Mouse (Mus musculus): ENCODE measurements at regions not wholly inside any gene's neighbourhood (a gene's known extent, or its start where the extent isn't known, plus 50 kb on each side); places are given as distances from the start of the nearest gene placed in this dataset.

DNA sequence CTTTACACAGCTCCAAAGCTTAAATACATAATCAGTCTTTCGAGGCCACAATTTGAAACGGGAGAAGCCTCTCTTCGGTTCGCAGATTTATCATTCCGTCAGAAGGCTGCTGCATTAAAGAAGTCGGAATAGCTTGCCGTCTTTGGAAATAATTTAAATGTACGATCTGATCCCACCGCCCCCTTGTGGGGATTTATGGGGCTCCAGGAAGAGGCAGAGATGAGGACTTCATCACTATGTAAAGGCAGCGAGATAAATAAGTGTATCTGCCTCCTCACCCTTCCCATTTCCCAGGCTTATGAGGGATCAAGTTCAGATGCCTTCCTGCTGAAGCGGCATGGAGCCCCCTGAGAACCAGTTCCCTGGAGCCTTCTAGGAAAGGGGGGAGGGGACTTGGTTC, 89.9 kb upstream of the Bnip2 start:
- WGBS: 8% methylated on average over 11 of the region's 11 CpGs
- peak overlapping the region; percentile 36 for H3K4me2 ChIP-seq (ENCODE audit: low read depth, low read length, poor library complexity, severe bottlenecking)
- H3K9me3 ChIP-seq (ENCODE audit: low read length): no peaks in the 10 kb centered on the region
- H3K4me1 ChIP-seq (ENCODE audit: insufficient read depth, low read length): 0 out of 2 replicates have a peak, but pooled peaks cover 2% of the 10 kb centered on the region
- no peak overlapping the region; the same call in 1 of the 2 replicates for H3K27ac ChIP-seq (ENCODE audit: low read depth, low read length)
- H3K9ac ChIP-seq (replicated peaks; ENCODE audit: low read length, poor library complexity, severe bottlenecking): no peak overlapping the region
- H3K4me3 ChIP-seq (ENCODE audit: low read depth, low read length): peak overlapping the region; percentile 5; the same call in 1 of the 2 replicates
- TF ChIP-seq CTCF (IDR thresholded peaks at IDR 0.05): peak; percentile 79
- no peaks in the 10 kb centered on the region for H3K27me3 ChIP-seq (ENCODE audit: insufficient read depth, low read length)
- DNase-seq (ENCODE audit: low spot score) (peak; percentile 77), ATAC-seq (ENCODE audit: low FRiP score) (0 out of 2 replicates have a peak, but pooled peaks have one; percentile 44)
- no peaks in the 10 kb centered on the region for H3K36me3 ChIP-seq (ENCODE audit: insufficient read depth, low read length)

- Histone ChIP-seq H3K36me3 (ENCODE audit: insufficient read depth, low read length) (no peaks in the 10 kb centered on the region), H3K4me3 (ENCODE audit: low read depth, low read length) (no peak overlapping the region), H3K4me2 (ENCODE audit: low read depth, low read length, poor library complexity, severe bottlenecking) (no peak overlapping the region), H3K4me1 (ENCODE audit: insufficient read depth, low read length) (0 out of 2 replicates have a peak, but pooled peaks cover 2% of the 10 kb centered on the region), H3K9ac (replicated peaks; ENCODE audit: low read length, poor library complexity, severe bottlenecking) (no peak overlapping the region), H3K27me3 (ENCODE audit: insufficient read depth, low read length) (no peaks in the 10 kb centered on the region), H3K27ac (ENCODE audit: low read depth, low read length) (no peak overlapping the region), H3K9me3 (ENCODE audit: low read length) (no peaks in the 10 kb centered on the region)
- DNase-seq (ENCODE audit: low spot score) (peak; percentile 13), ATAC-seq (ENCODE audit: low FRiP score) (no peak)
- no peak for TF ChIP-seq CTCF (IDR thresholded peaks at IDR 0.05)
- WGBS: 60% methylated on average over 6 of the region's 6 CpGs
Observed at GRCm38 (mm10) chr9:69900871-69901270, 88.4 kb upstream of the Bnip2 start.

- H3K9ac ChIP-seq (replicated peaks; ENCODE audit: low read length, poor library complexity, severe bottlenecking): 0 out of 2 replicates have a peak overlapping the region, but pooled peaks have one; percentile 33
- WGBS: 17% methylated on average over 21 of the region's 21 CpGs
- H3K4me3 ChIP-seq (ENCODE audit: low read depth, low read length): peak overlapping the region; percentile 2; the same call in 1 of the 2 replicates
- no peaks in the 10 kb centered on the region for H3K27me3 ChIP-seq (ENCODE audit: insufficient read depth, low read length)
- peak overlapping the region; percentile 34; the same call in 1 of the 2 replicates for H3K27ac ChIP-seq (ENCODE audit: low read depth, low read length)
- no peaks in the 10 kb centered on the region for H3K36me3 ChIP-seq (ENCODE audit: insufficient read depth, low read length)
- peak; percentile 42 for DNase-seq (ENCODE audit: low spot score)
- TF ChIP-seq CTCF (IDR thresholded peaks at IDR 0.05): peak; percentile 17; the same call in 1 of the 2 replicates
- no peaks in the 10 kb centered on the region for H3K9me3 ChIP-seq (ENCODE audit: low read length)
- peaks cover 5% of the 10 kb centered on the region; the same call in 1 of the 2 replicates for H3K4me1 ChIP-seq (ENCODE audit: insufficient read depth, low read length)
- ATAC-seq (ENCODE audit: low FRiP score): no peak; the same call in 1 of the 2 replicates
- H3K4me2 ChIP-seq (ENCODE audit: low read depth, low read length, poor library complexity, severe bottlenecking): peak overlapping the region; percentile 36
Observed at GRCm38 (mm10) chr9:69907123-69907945, 81.9 kb upstream of the Bnip2 start.

GRCm38 (mm10) chr9:69910621-69911020, 78.6 kb upstream of the Bnip2 start:
- no peaks in the 10 kb centered on the region for H3K36me3 ChIP-seq (ENCODE audit: insufficient read depth, low read length)
- H3K27me3 ChIP-seq (ENCODE audit: insufficient read depth, low read length): no peaks in the 10 kb centered on the region
- no peaks in the 10 kb centered on the region for H3K9me3 ChIP-seq (ENCODE audit: low read length)
- no peak for TF ChIP-seq CTCF (IDR thresholded peaks at IDR 0.05)
- H3K4me2 ChIP-seq (ENCODE audit: low read depth, low read length, poor library complexity, severe bottlenecking): no peak overlapping the region
- ATAC-seq (ENCODE audit: low FRiP score) (no peak), DNase-seq (ENCODE audit: low spot score) (no peak)
- no peak overlapping the region for H3K9ac ChIP-seq (replicated peaks; ENCODE audit: low read length, poor library complexity, severe bottlenecking)
- no peak overlapping the region for H3K27ac ChIP-seq (ENCODE audit: low read depth, low read length)
- WGBS: 77% methylated on average over 4 of the region's 4 CpGs
- peaks cover 5% of the 10 kb centered on the region; the same call in 1 of the 2 replicates for H3K4me1 ChIP-seq (ENCODE audit: insufficient read depth, low read length)
- no peak overlapping the region for H3K4me3 ChIP-seq (ENCODE audit: low read depth, low read length)

DNA sequence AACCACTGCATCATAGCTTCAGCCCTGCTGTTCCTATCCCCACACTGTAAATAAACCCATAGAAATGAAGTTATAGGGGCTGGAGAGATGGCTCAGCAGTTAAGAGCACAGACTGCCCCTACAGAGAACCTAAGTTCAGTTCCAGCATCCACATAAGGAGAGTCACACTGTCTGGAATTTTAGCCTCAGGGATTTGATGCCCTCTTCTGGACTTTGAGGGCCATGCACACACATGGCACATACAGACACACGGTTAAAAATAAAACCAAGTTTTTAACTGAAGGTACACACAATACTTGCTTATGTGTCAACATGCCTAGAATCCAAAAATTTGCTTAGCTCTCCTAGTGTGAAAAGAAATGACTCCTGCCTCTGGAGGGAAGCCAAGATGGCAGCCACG, 61.1 kb upstream of the Bnip2 start:
- peak; percentile 53 for TF ChIP-seq CTCF (IDR thresholded peaks at IDR 0.05)
- H3K36me3 ChIP-seq (ENCODE audit: insufficient read depth, low read length): no peaks in the 10 kb centered on the region
- 57% methylated on average over 2 of the region's 2 CpGs for WGBS
- H3K4me3 ChIP-seq (ENCODE audit: low read depth, low read length): no peak overlapping the region
- H3K9me3 ChIP-seq (ENCODE audit: low read length): no peaks in the 10 kb centered on the region
- H3K9ac ChIP-seq (replicated peaks; ENCODE audit: low read length, poor library complexity, severe bottlenecking): no peak overlapping the region
- H3K27me3 ChIP-seq (ENCODE audit: insufficient read depth, low read length): no peaks in the 10 kb centered on the region
- H3K27ac ChIP-seq (ENCODE audit: low read depth, low read length): no peak overlapping the region
- ATAC-seq (ENCODE audit: low FRiP score) (no peak), DNase-seq (ENCODE audit: low spot score) (no peak)
- no peak overlapping the region for H3K4me2 ChIP-seq (ENCODE audit: low read depth, low read length, poor library complexity, severe bottlenecking)
- no peaks in the 10 kb centered on the region for H3K4me1 ChIP-seq (ENCODE audit: insufficient read depth, low read length)

DNA sequence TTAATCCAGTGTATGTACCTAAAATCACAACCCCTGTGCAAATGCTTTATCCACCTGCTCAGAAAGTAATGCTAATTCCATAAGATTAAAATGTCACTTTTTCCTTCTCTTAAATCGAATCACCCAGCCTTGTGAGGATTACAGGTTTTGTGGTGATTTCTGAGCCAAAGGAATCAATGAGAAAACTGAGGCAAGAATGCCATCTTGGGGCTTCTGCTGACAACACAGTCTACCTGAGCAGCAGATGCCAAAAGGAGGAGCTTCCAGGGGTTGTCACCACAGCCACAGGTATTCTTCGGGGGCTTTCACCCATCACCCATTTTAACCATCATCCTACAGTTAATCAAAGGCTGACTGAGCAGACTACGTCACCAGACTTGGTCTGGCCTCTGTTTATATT, 51.4 kb upstream of the Bnip2 start:
- Histone ChIP-seq H3K4me1 (ENCODE audit: insufficient read depth, low read length) (no peaks in the 10 kb centered on the region), H3K9ac (replicated peaks; ENCODE audit: low read length, poor library complexity, severe bottlenecking) (no peak overlapping the region), H3K27ac (ENCODE audit: low read depth, low read length) (no peak overlapping the region), H3K4me3 (ENCODE audit: low read depth, low read length) (no peak overlapping the region), H3K9me3 (ENCODE audit: low read length) (no peaks in the 10 kb centered on the region), H3K27me3 (ENCODE audit: insufficient read depth, low read length) (no peaks in the 10 kb centered on the region), H3K36me3 (ENCODE audit: insufficient read depth, low read length) (no peaks in the 10 kb centered on the region), H3K4me2 (ENCODE audit: low read depth, low read length, poor library complexity, severe bottlenecking) (no peak overlapping the region)
- ATAC-seq (ENCODE audit: low FRiP score) (no peak), DNase-seq (ENCODE audit: low spot score) (peak; percentile 19)
- TF ChIP-seq CTCF (IDR thresholded peaks at IDR 0.05): peak; percentile 58
- 71% methylated on average over 3 of the region's 3 CpGs for WGBS

Data from midbrain, postnatal 0 days (tissue).